Mouse (Mus musculus): ENCODE results near the gene Glipr2.

The Glipr2 gene

GRCm38 (mm10) chr4:43957292-43957845 lies at the start of gene Glipr2:
TSS of gene Glipr2 (plus strand) at chr4:43957401.
- no peak for DNase-seq (ENCODE audit: low read depth, low spot score)

GRCm38 (mm10) chr4:43918221-43918620 lies 39.0 kb upstream of the Glipr2 start:
- DNase-seq (ENCODE audit: low read depth, low spot score): no peak

- DNase-seq (ENCODE audit: low read depth, low spot score): no peak
Measured at GRCm38 (mm10) chr4:43920602-43921001, 36.6 kb upstream of the Glipr2 start.

GRCm38 (mm10) chr4:43925125-43925524 lies 32.1 kb upstream of the Glipr2 start:
- no peak for DNase-seq (ENCODE audit: low read depth, low spot score)

GRCm38 (mm10) chr4:43925779-43926178 lies 31.4 kb upstream of the Glipr2 start:
- DNase-seq (ENCODE audit: low read depth, low spot score): peak; percentile 64

- DNase-seq (ENCODE audit: low read depth, low spot score): no peak
Measured at GRCm38 (mm10) chr4:43927826-43928225, 29.4 kb upstream of the Glipr2 start.

GRCm38 (mm10) chr4:43931877-43932276 lies 25.3 kb upstream of the Glipr2 start:
- no peak for DNase-seq (ENCODE audit: low read depth, low spot score)

GRCm38 (mm10) chr4:43936186-43936585 lies 21.0 kb upstream of the Glipr2 start:
- no peak for DNase-seq (ENCODE audit: low read depth, low spot score)

GRCm38 (mm10) chr4:43936749-43937674 lies 20.2 kb upstream of the Glipr2 start:
- DNase-seq (ENCODE audit: low read depth, low spot score): no peak

- no peak for DNase-seq (ENCODE audit: low read depth, low spot score)
Measured at GRCm38 (mm10) chr4:43941315-43941714, 15.9 kb upstream of the Glipr2 start.

- no peak for DNase-seq (ENCODE audit: low read depth, low spot score)
Measured at GRCm38 (mm10) chr4:43942421-43942820, 14.8 kb upstream of the Glipr2 start.

GRCm38 (mm10) chr4:43947571-43947970 lies 9.6 kb upstream of the Glipr2 start:
- DNase-seq (ENCODE audit: low read depth, low spot score): no peak

- no peak for DNase-seq (ENCODE audit: low read depth, low spot score)
Measured at GRCm38 (mm10) chr4:43957846-43958461, 753 bp downstream of the Glipr2 start.

GRCm38 (mm10) chr4:43959523-43960179 lies 2.5 kb downstream of the Glipr2 start:
- DNase-seq (ENCODE audit: low read depth, low spot score): no peak

- DNase-seq (ENCODE audit: low read depth, low spot score): no peak
Measured at GRCm38 (mm10) chr4:43960207-43960606, 3.0 kb downstream of the Glipr2 start.

- no peak for DNase-seq (ENCODE audit: low read depth, low spot score)
Measured at GRCm38 (mm10) chr4:43964326-43964833, 7.2 kb downstream of the Glipr2 start.

GRCm38 (mm10) chr4:43964951-43965684 lies 7.9 kb downstream of the Glipr2 start:
- DNase-seq (ENCODE audit: low read depth, low spot score): no peak

GRCm38 (mm10) chr4:43965856-43966535 lies 8.8 kb downstream of the Glipr2 start:
- DNase-seq (ENCODE audit: low read depth, low spot score): no peak

GRCm38 (mm10) chr4:43968650-43969049 lies 11.4 kb downstream of the Glipr2 start:
- no peak for DNase-seq (ENCODE audit: low read depth, low spot score)

- no peak for DNase-seq (ENCODE audit: low read depth, low spot score)
Measured at GRCm38 (mm10) chr4:43969373-43969772, 12.2 kb downstream of the Glipr2 start.

All from retina, adult 2 months (tissue).